Mouse (Mus musculus) mouse embryonic stem cell (cell line): Measurements from ENCODE around the gene Hspa1a.
"Not testable (repeated sequence)": the region's sequence is repeated elsewhere in the genome, so short reads cannot be mapped to it uniquely, and the experiment has no call there.

ENCODE experiments used
- in situ Hi-C, 2 experiments: fragments of 300-500 bp; cut with MboI; formaldehyde crosslinking; loops; 1 replicate in 1 of 2; 3 replicates in 1 of 2; pipeline ENCODE4 v1.14.3; 2019 to 2020; ENCODE audit warnings: low sequenced_read_pairs in 2 of 2, low pct_unique_long_range_greater_than_20kb in 1 of 2, mixed read lengths in 1 of 2; ENCODE audit not compliant: unreplicated experiment in 1 of 2

Hspa1a gene

DNA sequence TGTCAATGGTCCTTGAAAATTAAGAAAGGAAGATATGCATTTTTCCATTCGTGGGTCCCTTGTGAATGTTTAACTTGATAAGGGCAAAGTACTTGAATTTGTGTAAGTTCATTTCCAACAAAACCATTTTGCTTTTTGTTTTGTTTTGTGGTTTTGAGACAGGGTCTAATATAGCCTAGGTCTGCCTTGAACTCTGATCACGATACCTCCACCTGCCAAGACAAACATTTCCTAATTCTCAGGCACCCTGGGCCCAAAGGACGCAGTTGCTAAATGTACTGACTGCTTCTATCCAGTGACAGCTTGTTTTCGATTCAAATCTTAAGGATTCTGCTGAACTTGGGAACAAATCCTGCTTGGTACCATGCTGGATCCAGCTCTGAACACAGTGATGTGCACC is 7.7 kb upstream of the Hspa1a start:
- in situ Hi-C loops = no loop called here

GRCm38 (mm10) chr17:34978239-34978638 is 6.3 kb upstream of the Hspa1a start:
- in situ Hi-C loops = no loop called here

GRCm38 (mm10) chr17:34977000-34977399 is 5.0 kb upstream of the Hspa1a start:
- in situ Hi-C loops = no loop called here

- in situ Hi-C loops = no loop called here
Measured at GRCm38 (mm10) chr17:34975581-34976492, 3.9 kb upstream of the Hspa1a start.

DNA sequence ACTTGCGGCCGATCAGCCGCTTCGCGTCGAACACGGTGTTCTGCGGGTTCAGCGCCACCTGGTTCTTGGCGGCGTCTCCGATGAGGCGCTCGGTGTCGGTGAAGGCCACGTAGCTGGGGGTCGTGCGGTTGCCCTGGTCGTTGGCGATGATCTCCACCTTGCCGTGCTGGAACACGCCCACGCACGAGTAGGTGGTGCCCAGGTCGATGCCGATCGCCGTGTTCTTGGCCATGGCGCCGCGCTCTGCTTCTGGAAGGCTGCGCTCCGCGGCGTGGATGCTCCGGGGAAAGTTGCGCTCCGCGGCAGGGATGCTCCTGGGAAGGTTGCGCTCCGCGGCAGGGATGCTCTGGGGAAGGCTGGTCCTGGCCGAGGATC is 275 bp downstream of the Hspa1a start:
- in situ Hi-C loops = not testable (repeated sequence)

DNA sequence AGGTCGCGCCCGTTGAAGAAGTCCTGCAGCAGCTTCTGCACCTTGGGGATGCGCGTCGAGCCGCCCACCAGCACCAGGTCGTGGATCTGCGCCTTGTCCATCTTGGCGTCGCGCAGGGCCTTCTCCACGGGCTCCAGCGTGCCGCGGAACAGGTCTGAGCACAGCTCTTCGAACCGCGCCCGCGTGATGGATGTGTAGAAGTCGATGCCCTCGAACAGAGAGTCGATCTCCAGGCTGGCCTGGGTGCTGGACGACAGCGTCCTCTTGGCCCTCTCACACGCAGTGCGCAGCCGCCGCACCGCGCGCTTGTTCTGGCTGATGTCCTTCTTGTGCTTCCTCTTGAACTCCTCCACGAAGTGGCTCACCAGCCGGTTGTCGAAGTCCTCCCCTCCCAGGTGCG is 1.1 kb downstream of the Hspa1a start:
- in situ Hi-C loops = not testable (repeated sequence)

DNA sequence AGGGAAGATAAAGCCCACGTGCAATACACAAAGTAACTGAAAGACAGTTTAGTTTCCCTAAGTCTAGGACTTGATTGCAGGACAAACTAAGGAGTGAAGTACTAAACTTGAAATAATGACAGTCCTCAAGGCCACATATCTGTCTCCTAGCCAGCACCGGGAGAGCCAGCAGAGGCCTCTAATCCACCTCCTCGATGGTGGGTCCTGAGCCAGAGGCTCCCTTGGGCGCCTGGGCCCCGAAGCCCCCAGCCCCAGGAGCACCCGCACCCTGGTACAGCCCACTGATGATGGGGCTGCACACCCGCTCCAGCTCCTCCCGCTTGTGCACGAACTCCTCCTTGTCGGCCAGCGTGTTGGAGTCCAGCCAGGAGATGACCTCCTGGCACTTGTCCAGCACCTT is 2.1 kb downstream of the Hspa1a start, which contains the start of gene Gm20481:
Gene Gm20481 (plus strand): TSS at position 91 of the 400 bp plus-strand sequence.
- in situ Hi-C loops = not testable (repeated sequence)

DNA sequence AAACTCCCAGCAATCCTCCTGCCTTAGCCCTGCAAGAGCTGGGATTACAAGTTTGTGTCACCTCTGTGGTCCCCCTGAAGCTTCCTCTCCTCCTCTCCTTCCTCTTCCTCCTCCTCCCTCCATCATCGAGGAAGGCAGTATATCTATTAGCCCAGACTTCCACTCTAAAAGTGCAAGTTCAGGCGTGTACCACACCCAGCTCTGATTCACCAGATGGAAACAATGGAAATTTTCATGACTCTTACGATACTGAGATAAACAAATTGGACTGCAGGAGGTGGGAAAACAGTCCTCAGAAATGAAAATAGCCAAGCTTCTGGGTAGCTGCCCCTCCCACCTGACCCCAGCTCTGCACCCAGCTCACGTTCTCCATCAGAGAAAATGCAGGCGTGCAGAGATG is 6.3 kb downstream of the Hspa1a start:
- in situ Hi-C loops = no loop called here

DNA sequence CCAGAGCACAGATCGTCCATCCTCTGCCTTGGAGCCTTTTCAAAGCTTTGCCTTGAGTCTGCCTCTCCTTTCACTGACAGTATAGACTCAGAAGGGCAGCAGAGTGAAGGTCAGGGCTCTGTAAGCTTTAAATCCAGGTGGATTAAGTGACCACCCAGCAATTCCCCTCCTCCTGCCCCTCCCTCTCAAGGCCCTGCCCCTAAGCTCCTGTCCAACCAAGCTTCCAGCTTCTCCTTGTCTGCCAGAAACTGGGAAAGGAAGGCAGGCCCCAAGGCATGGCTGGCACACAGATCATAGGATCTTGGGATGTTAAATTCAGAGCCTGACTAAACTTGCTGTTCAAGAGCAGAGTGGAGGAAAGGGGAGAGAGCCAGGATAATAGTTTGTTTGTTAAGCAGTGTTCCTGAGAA is 7.3 kb downstream of the Hspa1a start:
- in situ Hi-C loops = no loop called here

DNA sequence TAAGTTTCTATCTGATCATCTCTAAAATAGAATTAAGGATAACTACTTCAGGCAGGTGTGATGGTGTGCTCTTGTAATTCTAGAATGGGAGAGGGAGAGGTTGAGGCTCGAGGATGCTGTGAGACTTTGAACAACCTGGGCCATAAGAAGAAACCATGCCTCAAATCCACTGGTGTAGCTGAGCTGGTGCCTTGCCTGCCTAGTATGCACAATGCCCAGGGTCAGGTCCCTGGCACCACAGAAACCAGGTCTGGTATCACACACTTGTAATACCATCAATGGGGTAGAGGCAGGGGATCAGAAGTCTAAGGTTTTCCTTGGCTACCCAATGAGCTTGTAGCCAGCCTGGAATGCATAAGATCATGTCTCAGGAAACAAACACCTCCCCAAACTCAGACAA is 9.1 kb downstream of the Hspa1a start:
- in situ Hi-C loops = no loop called here

DNA sequence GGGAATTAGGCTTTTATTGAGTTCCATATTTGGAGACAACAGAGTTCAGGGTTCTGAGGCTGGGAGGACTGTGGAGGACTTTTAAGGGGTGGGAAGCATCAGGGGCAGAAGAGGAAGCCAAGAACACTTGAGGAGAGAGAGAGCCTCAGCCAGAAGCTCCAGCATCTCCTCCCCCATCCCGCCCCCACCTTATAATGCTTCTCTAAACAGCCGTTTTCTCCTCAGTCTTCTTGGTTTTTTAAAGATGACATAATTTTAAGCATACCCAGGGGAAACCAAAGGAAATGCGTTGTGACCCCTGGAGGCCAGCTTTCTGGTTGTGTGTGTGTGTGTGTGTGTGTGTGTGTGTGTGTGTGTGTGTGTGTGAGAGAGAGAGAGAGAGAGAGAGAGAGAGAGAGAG is 9.8 kb downstream of the Hspa1a start:
- in situ Hi-C loops = no loop called here

DNA sequence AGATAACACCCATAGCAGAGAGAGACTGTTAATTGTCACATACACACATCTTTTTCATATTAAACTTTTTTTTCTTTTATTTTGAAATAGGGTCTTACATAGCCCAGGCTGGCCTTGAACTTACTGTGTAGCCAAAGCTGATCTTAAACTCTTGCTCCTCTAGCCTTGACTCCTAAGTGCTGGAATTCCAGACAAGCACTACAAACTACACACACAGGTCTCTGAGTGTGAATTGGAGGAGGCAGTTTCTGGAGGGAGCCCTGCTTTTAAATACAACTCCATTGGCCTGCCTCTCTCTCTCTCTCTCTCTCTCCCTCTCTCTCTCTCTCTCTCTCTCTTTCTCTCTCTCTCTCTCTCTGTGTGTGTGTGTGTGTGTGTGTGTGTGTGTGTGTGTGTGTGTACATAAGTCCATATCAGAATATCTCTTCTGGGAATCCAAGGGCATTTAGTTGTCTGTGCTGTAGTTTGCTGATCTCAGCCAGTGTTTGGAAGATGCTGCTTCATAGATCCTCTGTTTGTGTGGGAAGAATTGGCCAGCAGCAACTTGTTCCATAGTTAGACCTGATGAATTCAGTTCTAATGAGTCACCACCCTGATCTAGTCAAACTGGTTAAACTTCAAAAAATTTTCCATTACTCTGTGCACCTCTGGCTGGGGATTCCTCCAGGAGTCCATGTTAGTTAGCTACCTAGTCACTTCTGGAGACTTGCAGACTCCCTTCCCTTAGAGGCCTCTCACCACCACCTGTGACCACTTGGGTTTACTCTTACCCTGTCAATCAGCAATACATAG is 11.1 kb downstream of the Hspa1a start:
- in situ Hi-C loops = no loop called here

GRCm38 (mm10) chr17:34959881-34960515 is 12.0 kb downstream of the Hspa1a start:
- in situ Hi-C loops = no loop called here

DNA sequence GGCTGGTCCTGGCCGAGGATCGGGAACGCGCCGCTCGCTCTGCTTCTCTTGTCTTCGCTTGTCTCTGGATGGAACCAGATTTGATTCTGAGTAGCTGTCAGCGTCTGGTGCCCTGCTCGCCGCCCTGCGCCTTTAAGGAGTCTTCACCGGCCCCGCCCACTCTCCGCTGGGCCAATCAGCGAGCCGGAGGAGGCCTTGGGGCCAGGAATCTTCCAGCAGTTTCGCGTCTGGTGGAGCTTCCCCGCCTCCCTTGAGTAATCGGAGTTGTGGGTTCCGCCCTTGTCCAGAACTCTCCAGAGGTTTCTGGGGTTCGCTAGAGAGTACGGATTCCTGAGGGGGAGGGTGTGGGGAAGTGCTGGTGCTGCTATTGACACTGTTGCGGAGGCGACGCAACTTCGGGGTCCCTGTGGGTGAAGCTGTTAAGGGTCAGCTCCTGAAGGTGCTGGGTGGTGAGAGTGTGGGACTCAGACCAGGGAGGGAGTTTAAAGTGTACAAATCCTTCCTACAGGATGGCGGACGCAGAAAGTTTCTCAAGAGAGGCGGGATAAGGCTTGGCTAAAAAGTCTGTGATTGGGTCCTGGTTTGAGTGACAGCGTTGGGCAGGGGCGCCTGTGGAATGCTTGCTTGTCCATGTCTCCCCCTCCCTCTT is 12.7 kb downstream of the Hspa1a start, which contains the start of gene Hspa1b:
Gene Hspa1b (minus strand): TSS at position 109 of the 649 bp plus-strand sequence.
- in situ Hi-C loops = not testable (repeated sequence)

DNA sequence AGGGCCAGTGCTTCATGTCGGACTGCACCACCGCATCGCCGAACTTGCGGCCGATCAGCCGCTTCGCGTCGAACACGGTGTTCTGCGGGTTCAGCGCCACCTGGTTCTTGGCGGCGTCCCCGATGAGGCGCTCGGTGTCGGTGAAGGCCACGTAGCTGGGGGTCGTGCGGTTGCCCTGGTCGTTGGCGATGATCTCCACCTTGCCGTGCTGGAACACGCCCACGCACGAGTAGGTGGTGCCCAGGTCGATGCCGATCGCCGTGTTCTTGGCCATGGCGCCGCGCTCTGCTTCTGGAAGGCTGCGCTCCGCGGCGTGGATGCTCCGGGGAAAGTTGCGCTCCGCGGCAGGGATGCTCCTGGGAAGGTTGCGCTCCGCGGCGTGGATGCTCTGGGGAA is 13.2 kb downstream of the Hspa1a start:
- in situ Hi-C loops = not testable (repeated sequence)

DNA sequence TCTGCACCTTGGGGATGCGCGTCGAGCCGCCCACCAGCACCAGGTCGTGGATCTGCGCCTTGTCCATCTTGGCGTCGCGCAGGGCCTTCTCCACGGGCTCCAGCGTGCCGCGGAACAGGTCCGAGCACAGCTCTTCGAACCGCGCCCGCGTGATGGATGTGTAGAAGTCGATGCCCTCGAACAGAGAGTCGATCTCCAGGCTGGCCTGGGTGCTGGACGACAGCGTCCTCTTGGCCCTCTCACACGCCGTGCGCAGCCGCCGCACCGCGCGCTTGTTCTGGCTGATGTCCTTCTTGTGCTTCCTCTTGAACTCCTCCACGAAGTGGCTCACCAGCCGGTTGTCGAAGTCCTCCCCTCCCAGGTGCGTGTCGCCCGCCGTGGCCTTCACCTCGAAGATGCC is 14.0 kb downstream of the Hspa1a start:
- in situ Hi-C loops = not testable (repeated sequence)

GRCm38 (mm10) chr17:34957291-34957690 is 14.7 kb downstream of the Hspa1a start:
- in situ Hi-C loops = not testable (repeated sequence)

- in situ Hi-C loops = no loop called here
Measured at GRCm38 (mm10) chr17:34956340-34956739, 15.6 kb downstream of the Hspa1a start.

- in situ Hi-C loops = no loop called here
Measured at GRCm38 (mm10) chr17:34955884-34956283, 16.1 kb downstream of the Hspa1a start.
